Mouse (Mus musculus) adrenal gland, postnatal 25 days (tissue): ENCODE results near the gene Acaa1a. TPM values are rescaled to one million over a fixed set of nuclear protein-coding genes. Genes with fewer than 3 reads are reported as not detected.
A peak's percentile ranks its signal among the peaks of the same experiment; 100 is the strongest.
"Not testable (repeated sequence)": the region's sequence is repeated elsewhere in the genome, so short reads cannot be mapped to it uniquely, and the experiment has no call there.

Source experiments
- DNase-seq: peaks from one replicate; pipeline ENCODE4 v3.0.0; 2021; ENCODE audit warnings: mixed read lengths
- total RNA-seq: library from RNA; stranded (reverse); gene quantifications from 2 replicates; pipeline ENCODE4 v1.2.3, GENCODE M21; 2021

Gene Acaa1a
- total RNA-seq, 1 experiment from 2014 or later: 138 TPM

DNA sequence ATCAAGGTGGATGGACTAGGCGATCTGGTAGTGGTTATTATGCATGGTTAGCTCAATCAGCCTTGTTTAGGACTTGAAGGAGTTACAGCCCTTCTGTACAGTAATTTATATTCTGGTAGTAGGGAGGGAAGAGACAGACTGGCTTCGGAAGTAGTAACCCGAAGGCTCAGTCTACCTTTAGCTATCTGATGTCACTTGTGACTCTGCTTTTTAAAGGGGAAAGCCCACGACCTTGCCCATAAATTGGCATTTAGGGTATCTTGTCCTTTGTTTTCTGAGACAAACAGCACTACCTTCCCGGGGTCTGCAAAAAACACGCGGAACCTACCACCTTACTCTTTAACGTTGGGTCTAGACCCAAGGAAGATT is 720 bp downstream of the Acaa1a start:
- no peak for DNase-seq

- DNase-seq: peak; percentile 93
These were observed 1.7 kb downstream of the Acaa1a start, which contains the start of gene Myd88 for GRCm38 (mm10) chr9:119340909-119341816. Gene Myd88, minus strand, starts transcription at chr9:119341411.

DNA sequence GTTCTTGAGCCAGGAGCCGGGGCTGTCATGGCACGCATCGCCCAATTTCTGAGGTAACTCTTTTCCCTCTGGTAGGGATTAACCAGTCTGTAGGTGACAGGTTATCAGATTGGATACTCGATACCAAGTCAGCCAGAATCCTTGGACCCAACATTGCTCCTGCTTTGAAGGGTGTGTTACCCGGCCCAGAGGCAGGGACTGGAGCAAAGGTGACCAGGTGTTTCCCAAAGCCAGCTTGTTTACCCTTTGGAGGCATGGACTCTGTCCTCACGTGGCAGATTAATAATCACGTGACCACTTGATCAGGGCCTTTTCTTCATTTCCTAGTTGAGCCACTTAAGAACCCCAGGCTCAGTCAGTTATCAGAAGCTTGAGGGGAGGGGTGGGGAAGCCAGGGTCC is 3.3 kb downstream of the Acaa1a start:
- DNase-seq: no peak

DNA sequence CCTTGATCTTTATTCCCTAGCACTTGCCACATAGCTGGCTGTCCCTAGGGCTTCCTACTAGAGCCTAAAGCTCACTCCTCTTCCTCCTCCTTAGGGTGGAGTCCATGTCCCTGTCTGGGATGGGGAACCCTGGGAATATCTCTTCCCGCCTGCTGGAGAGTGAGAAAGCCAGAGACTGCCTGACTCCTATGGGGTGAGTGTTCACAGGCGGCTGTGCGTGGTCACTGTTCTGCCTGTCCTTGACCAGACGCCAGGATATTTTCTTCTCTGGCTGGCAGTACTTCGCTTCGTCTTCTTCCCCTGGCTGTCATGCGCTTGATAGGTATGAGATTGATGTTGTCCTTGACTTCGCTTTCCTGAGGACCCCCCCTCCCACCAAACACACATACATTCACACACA is 6.9 kb downstream of the Acaa1a start:
- DNase-seq: peak; percentile 36

GRCm38 (mm10) chr9:119350531-119350930 is 11.1 kb downstream of the Acaa1a start:
- DNase-seq: no peak

- DNase-seq: no peak
These were observed 11.7 kb downstream of the Acaa1a start for GRCm38 (mm10) chr9:119350947-119351705.

DNA sequence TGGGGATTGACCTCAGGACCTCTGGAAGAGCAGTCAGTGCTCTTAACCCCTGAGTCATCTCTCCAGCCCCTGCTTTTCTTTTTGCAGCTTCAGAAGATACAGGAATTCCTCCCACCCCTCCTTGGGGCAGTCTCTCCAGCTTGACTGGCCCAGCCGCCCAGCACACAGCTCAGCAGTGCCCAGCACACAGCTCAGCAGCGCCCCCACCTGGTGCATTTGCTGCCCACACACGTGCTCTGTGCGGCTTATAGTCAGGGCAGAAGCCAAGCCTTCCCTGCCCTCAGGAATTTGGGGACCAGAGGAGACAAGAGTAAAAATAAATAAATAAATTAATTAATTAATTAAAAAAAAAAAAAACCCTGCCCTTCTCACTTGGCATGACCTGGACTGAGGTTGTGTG is 12.6 kb downstream of the Acaa1a start:
- peak; percentile 88 for DNase-seq

DNA sequence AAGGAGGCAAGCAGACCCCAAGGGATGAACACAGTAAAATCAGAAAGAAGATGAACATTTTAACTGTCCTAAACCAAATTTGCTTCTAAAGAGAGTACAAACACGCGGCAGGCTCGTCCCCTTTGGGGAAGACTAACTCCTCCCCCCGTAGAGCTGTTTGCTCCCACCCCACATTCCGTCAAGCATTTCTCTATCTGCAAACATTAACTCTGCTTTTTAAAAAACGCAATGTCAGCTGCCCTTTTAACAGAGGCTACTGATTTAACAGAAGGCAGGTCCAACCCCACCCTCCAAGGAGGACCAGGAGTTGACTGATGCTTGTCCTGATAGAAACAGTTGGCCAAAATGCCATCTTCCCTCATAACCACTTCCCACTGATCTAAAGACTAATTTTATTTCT is 14.4 kb downstream of the Acaa1a start:
- DNase-seq: no peak

- no peak for DNase-seq
These were observed 16.5 kb downstream of the Acaa1a start for GRCm38 (mm10) chr9:119355943-119356342.

DNA sequence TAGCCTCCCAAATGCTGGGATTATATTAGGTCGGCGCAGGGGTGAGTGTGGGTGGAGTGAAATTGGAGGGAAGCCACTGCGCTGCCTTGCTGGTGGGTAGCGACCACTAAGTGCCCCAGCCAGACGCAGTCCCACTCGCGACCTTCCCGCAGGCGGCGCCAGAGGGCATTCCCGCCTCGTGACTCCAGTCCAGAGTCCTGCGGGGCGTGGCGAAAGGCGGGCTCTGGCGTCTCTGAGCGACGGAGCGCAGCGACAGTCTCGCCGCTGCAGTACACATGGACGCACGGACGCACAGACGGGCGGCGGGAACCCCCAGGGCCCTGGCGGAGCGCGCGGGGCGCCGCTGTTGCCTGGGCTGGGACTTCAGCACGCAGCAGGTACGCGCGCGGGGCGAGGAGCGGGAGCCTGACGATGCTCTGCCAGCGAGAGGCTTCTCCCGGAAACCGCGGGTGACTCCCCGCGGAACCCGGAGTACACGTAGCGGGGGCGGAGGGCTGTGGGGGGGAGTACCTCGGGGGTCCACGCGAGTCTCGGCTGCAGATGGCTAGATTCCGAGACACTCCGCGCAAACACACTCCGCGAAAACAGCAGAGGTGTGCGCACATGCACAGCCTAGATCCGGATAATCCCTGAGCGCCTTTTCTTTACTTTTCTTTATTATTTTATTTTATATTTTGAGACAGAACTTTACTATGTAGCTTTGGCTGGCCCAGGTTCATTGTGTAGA is 18.0 kb downstream of the Acaa1a start, which contains the start of gene Xylb:
TSS of gene Xylb (plus strand) at position 51 of the 727 bp plus-strand sequence.
- peak; percentile 96 for DNase-seq

DNA sequence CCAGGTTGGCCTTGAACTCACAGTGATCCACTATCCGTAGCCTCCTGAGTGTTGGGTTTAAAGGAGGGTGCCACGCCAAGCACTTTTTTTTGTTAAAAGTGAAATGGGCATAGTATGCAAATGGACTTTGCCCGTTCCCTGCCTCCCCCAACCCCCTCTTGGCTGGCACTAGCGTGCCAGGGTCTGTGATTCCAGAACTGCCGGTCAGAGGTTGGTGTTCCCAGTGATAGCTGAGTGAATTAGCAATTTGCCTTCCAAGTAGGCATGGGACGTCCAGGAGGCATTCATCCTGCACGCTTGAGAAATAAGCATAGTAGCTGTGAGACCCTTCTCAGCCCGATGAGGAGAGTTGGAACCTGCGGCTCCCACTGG is 18.6 kb downstream of the Acaa1a start:
- DNase-seq: no peak

DNA sequence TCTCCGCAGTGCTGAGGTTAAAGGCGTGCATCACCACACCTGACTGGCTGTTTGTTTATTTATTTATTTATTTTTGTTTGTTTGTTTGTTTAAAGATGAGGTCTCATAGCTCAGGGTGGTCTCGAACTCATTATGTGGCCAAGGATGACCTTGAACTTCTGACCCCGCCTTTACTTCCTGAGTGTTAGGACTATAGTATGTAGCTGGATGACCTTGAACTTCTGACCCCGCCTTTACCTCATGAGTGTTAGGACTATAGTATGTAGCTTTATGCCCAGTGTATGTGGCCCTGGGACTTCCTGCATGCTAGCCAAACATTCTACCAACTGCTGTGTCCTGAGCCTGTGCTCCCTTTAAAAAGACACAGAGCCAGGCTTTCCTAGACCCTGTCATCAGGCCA is 21.9 kb downstream of the Acaa1a start:
- no peak for DNase-seq

DNA sequence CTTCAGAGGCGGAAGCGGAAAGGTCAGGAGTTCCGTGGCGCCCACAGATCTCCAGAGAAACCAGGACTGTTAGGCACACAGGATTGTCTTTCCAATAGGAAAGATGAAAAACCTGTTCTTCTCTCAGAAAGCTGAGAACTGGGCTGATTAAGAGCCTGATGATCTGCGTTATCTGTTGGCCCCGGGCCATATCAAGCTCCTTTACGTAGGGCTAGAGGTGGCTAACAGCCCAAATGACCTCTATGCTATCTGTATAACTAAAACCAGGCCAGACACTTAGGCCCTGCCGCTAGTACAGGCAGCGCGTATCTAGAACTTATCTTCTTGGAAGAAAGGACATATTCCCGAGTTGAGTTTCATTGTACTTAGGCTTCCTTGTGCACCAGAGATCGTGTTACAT is 23.8 kb downstream of the Acaa1a start:
- no peak for DNase-seq

DNA sequence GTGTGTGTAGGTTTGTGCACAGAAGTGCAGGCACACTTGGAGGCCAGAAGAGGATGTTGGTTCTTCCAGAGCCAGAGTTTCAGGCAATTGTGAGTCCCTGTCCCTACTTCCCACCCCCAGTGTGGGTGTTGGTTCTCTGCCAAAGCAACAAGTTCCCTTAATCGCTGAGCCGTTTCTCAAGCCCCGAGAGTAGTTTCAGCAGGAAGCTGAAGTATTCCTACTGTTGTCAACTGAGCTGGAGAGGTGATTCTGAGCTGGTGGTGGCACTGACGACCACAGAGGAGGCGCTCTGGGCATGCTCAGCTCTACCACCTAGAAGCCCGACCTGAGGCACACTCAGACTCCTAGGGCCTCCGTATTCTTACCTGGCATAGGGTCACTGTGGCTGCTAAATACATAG is 25.8 kb downstream of the Acaa1a start, which contains the start of gene Slc22a14:
TSS of gene Slc22a14 (minus strand) at position 270 of the 400 bp plus-strand sequence.
- no peak for DNase-seq

DNA sequence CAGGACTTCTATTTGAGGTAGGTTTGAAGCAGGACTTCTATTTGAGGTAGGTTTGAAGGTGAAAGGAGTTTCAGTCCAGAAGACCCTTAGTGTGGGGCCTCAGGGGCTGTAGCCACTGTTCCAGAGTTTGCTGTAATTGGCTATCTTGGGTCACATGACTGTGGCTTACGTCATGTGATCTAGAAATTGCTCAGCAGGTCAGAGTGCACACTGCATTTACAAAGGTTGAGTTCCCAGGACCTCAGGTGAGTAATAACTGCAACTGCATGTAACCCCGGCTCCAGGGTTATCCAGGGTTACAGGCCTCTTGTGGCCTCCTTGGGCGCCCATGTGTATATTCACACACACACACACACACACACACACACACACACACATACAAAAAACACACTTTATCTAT is 28.9 kb downstream of the Acaa1a start:
- no peak for DNase-seq

DNA sequence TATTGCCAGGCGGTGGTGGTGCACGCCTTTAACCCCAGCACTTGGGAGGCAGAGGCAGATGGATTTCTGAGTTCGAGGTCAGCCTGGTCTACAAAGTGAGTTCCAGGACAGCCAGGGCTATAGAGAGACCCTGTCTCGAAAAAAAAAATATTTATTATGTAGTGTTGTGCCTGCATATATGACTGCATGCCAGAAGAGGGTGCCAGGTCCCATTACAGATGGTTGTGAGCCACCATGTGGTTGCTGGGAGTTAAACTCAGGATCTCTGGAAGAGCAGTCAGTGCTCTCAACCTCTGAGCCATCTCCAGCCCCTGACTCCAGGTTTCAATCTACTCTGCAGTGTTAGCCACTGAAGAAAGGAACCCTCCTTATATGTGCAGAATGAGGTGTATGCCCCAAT is 31.3 kb downstream of the Acaa1a start:
- DNase-seq: not testable (repeated sequence)

- DNase-seq: no peak
These were observed 31.8 kb downstream of the Acaa1a start for GRCm38 (mm10) chr9:119371251-119371650.

- DNase-seq: no peak
These were observed 35.5 kb downstream of the Acaa1a start for GRCm38 (mm10) chr9:119375008-119375407.

DNA sequence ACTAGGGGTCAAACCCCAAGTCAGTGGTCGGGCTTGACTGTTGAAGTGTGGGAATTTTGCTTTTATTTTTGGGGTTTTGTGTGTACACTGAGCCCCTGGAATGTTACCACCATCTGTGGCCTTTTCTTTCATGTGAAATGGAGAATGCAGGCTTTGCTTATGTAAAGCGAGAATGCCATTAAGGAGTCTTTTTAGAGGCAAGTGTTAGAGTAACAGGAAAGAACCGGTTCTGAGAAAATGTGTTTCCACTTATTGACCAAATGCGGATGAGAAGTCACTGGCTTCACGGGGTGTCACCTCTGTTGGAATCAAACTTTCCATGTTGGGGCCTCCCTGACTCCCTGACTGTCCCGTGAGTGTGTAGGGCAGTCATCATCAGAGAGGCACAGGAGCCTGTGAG is 36.1 kb downstream of the Acaa1a start:
- DNase-seq: no peak

GRCm38 (mm10) chr9:119378231-119378630 is 38.8 kb downstream of the Acaa1a start:
- no peak for DNase-seq

DNA sequence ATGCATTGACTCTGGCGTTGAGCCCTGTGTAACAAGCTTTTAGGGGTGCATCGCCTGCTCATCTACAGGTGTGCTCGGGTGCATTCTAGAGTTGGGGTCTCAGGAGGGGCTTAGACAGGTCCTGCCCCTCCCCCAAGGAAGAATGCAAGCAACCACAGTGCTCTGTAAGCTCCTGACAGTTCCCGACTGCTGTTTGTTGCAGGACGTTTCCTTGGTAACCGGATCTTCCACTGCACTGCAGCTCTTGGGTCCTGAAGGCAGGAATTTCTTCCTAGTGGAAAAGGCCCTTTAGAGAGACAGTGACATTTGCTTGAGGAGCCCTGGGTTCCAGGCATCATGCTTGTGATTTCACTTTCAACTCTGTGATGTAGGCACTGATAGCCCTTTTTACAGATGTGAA is 43.1 kb downstream of the Acaa1a start:
- DNase-seq: no peak

- DNase-seq: peak; percentile 38
These were observed 49.5 kb downstream of the Acaa1a start for GRCm38 (mm10) chr9:119388956-119389355.

GRCm38 (mm10) chr9:119390214-119390613 is 50.7 kb downstream of the Acaa1a start:
- no peak for DNase-seq
